Mouse (Mus musculus) liver, postnatal 0 days (tissue): ENCODE measurements around the gene Cbwd1.

ENCODE experiments used
- CTCF ChIP-seq: sonication (generic); IDR thresholded peaks from 2 replicates; pipeline ENCODE4 v1.5.1; 2016; ENCODE audit warnings: antibody characterized with exemption, low read depth
- EP300 ChIP-seq: IDR thresholded peaks from 2 replicates; pipeline ENCODE4 v1.6.1; 2016; ENCODE audit warnings: antibody characterized with exemption, low read depth, mild to moderate bottlenecking

DNA sequence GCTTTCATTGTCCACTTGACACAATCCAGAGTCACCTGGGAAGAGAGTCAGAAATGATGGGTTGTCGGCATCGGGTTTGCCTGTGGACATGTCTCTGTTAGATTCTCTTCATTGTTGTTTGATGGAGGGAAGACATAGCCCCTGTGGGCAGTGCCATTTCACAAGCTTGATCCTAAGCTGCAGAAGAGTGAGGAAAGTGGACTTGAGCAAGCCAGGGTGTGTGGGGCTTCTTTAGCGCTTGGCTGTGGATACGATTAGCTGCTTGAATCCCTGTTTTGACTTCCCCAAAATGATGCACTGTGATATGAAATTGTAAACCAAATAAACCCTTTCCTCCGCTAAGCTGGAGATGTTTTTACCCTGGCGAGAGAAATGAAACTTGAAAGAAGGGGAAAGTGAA is 40.6 kb upstream of the Cbwd1 start:
- TF ChIP-seq EP300 = no peak
- TF ChIP-seq CTCF = no peak
